Mouse (Mus musculus): ENCODE results near the gene Kansl1. TPM values are rescaled to one million over a fixed set of nuclear protein-coding genes. Genes with fewer than 3 reads are reported as not detected.

Kansl1 gene
- polyA plus RNA-seq, 1 experiment: 67.1 TPM

- peaks cover 54% of the 10 kb centered on the region for H3K4me1 ChIP-seq
- no peaks in the 10 kb centered on the region for H3K9me3 ChIP-seq
- H3K36me3 ChIP-seq (replicated peaks; ENCODE audit: low read length): no peaks in the 10 kb centered on the region
- peak overlapping the region; percentile 11 for H3K4me3 ChIP-seq (replicated peaks)
- no peak for TF ChIP-seq GATA1 (IDR thresholded peaks at IDR 0.05; ENCODE audit: borderline replicate concordance, low read length)
- no peak for TF ChIP-seq FLI1 (IDR thresholded peaks at IDR 0.05; ENCODE audit: low read length)
- peaks cover 37% of the 10 kb centered on the region for H3K27me3 ChIP-seq (replicated peaks)
Observed at GRCm38 (mm10) chr11:104316685-104317400, 151.8 kb downstream of the Kansl1 start.

- peaks cover 49% of the 10 kb centered on the region for H3K4me1 ChIP-seq
- TF ChIP-seq GATA1 (IDR thresholded peaks at IDR 0.05; ENCODE audit: borderline replicate concordance, low read length): no peak
- TF ChIP-seq FLI1 (IDR thresholded peaks at IDR 0.05; ENCODE audit: low read length): no peak
- no peaks in the 10 kb centered on the region for H3K36me3 ChIP-seq (replicated peaks; ENCODE audit: low read length)
Observed at GRCm38 (mm10) chr11:104315703-104316102, 153.0 kb downstream of the Kansl1 start.

GRCm38 (mm10) chr11:104311643-104312042 lies 157.0 kb downstream of the Kansl1 start:
- peaks cover 22% of the 10 kb centered on the region for H3K4me1 ChIP-seq
- TF ChIP-seq FLI1 (IDR thresholded peaks at IDR 0.05; ENCODE audit: low read length): no peak
- no peak for TF ChIP-seq GATA1 (IDR thresholded peaks at IDR 0.05; ENCODE audit: borderline replicate concordance, low read length)
- no peaks in the 10 kb centered on the region for H3K9me3 ChIP-seq
- no peak overlapping the region for H3K4me3 ChIP-seq (replicated peaks)
- H3K36me3 ChIP-seq (replicated peaks; ENCODE audit: low read length): no peaks in the 10 kb centered on the region
- peaks cover 62% of the 10 kb centered on the region for H3K27me3 ChIP-seq (replicated peaks)

More at GRCm38 (mm10) chr11:104315703-104316102, 153.0 kb downstream of the Kansl1 start:
- no peaks in the 10 kb centered on the region for H3K9me3 ChIP-seq
- H3K27me3 ChIP-seq (replicated peaks): peaks cover 40% of the 10 kb centered on the region
- H3K4me3 ChIP-seq (replicated peaks): no peak overlapping the region

GRCm38 (mm10) chr11:104310226-104310887 lies 158.3 kb downstream of the Kansl1 start:
- peaks cover 19% of the 10 kb centered on the region for H3K4me1 ChIP-seq
- no peaks in the 10 kb centered on the region for H3K9me3 ChIP-seq
- H3K36me3 ChIP-seq (replicated peaks; ENCODE audit: low read length): no peaks in the 10 kb centered on the region
- peaks cover 75% of the 10 kb centered on the region for H3K27me3 ChIP-seq (replicated peaks)
- no peak for TF ChIP-seq GATA1 (IDR thresholded peaks at IDR 0.05; ENCODE audit: borderline replicate concordance, low read length)
- no peak for TF ChIP-seq FLI1 (IDR thresholded peaks at IDR 0.05; ENCODE audit: low read length)
- no peak overlapping the region for H3K4me3 ChIP-seq (replicated peaks)

GRCm38 (mm10) chr11:104309377-104310225 lies 159.1 kb downstream of the Kansl1 start:
- Histone ChIP-seq H3K4me1 (peaks cover 22% of the 10 kb centered on the region), H3K4me3 (replicated peaks) (no peak overlapping the region), H3K27me3 (replicated peaks) (peaks cover 82% of the 10 kb centered on the region), H3K36me3 (replicated peaks; ENCODE audit: low read length) (no peaks in the 10 kb centered on the region), H3K9me3 (no peaks in the 10 kb centered on the region)
- TF ChIP-seq GATA1 (IDR thresholded peaks at IDR 0.05; ENCODE audit: borderline replicate concordance, low read length): no peak
- no peak for TF ChIP-seq FLI1 (IDR thresholded peaks at IDR 0.05; ENCODE audit: low read length)

GRCm38 (mm10) chr11:104307136-104307535 lies 161.5 kb downstream of the Kansl1 start:
- Histone ChIP-seq H3K9me3 (no peaks in the 10 kb centered on the region), H3K27me3 (replicated peaks) (peaks cover 90% of the 10 kb centered on the region), H3K4me1 (peaks cover 35% of the 10 kb centered on the region), H3K36me3 (replicated peaks; ENCODE audit: low read length) (no peaks in the 10 kb centered on the region), H3K4me3 (replicated peaks) (no peak overlapping the region)
- TF ChIP-seq GATA1 (IDR thresholded peaks at IDR 0.05; ENCODE audit: borderline replicate concordance, low read length) (no peak), FLI1 (IDR thresholded peaks at IDR 0.05; ENCODE audit: low read length) (no peak)

GRCm38 (mm10) chr11:104306483-104306882 lies 162.2 kb downstream of the Kansl1 start:
- TF ChIP-seq GATA1 (IDR thresholded peaks at IDR 0.05; ENCODE audit: borderline replicate concordance, low read length): no peak
- TF ChIP-seq FLI1 (IDR thresholded peaks at IDR 0.05; ENCODE audit: low read length): no peak
- H3K36me3 ChIP-seq (replicated peaks; ENCODE audit: low read length): no peaks in the 10 kb centered on the region
- H3K4me1 ChIP-seq: peaks cover 35% of the 10 kb centered on the region
- no peak overlapping the region for H3K4me3 ChIP-seq (replicated peaks)
- peaks cover 90% of the 10 kb centered on the region for H3K27me3 ChIP-seq (replicated peaks)
- H3K9me3 ChIP-seq: no peaks in the 10 kb centered on the region

GRCm38 (mm10) chr11:104305711-104306110 lies 162.9 kb downstream of the Kansl1 start:
- no peak for TF ChIP-seq GATA1 (IDR thresholded peaks at IDR 0.05; ENCODE audit: borderline replicate concordance, low read length)
- no peak for TF ChIP-seq FLI1 (IDR thresholded peaks at IDR 0.05; ENCODE audit: low read length)
- H3K36me3 ChIP-seq (replicated peaks; ENCODE audit: low read length): no peaks in the 10 kb centered on the region
- no peak overlapping the region for H3K4me3 ChIP-seq (replicated peaks)
- H3K4me1 ChIP-seq: peaks cover 28% of the 10 kb centered on the region
- no peaks in the 10 kb centered on the region for H3K9me3 ChIP-seq
- peaks cover 89% of the 10 kb centered on the region for H3K27me3 ChIP-seq (replicated peaks)

- Histone ChIP-seq H3K4me3 (replicated peaks) (no peak overlapping the region), H3K36me3 (replicated peaks; ENCODE audit: low read length) (no peaks in the 10 kb centered on the region), H3K9me3 (no peaks in the 10 kb centered on the region), H3K27me3 (replicated peaks) (peaks cover 89% of the 10 kb centered on the region), H3K4me1 (peaks cover 16% of the 10 kb centered on the region)
- no peak for TF ChIP-seq FLI1 (IDR thresholded peaks at IDR 0.05; ENCODE audit: low read length)
- TF ChIP-seq GATA1 (IDR thresholded peaks at IDR 0.05; ENCODE audit: borderline replicate concordance, low read length): no peak
Observed at GRCm38 (mm10) chr11:104303088-104303960, 165.3 kb downstream of the Kansl1 start.
